Mouse (Mus musculus) CH12.LX (cell line): ENCODE results near the gene Prkcd. TPM values are rescaled to one million over a fixed set of nuclear protein-coding genes. Genes with fewer than 3 reads are reported as not detected.

Experiments
- DNase-seq: peaks from one replicate; pipeline ENCODE4 v3.0.0-alpha.2; 2013; ENCODE audit errors: extremely low read depth
- H3K27ac ChIP-seq: 2 replicates; pipeline ENCODE4 v1.5.1; 2012; ENCODE audit warnings: low read depth, mild to moderate bottlenecking, control low read depth, moderate library complexity; ENCODE audit not compliant: insufficient read depth
- H3K27me3 ChIP-seq: replicated peaks from 2 replicates; pipeline ENCODE3; 2012; ENCODE audit warnings: inconsistent platforms
- H3K36me3 ChIP-seq, 2 experiments: replicated peaks in 1 of 2; 2 replicates each; pipeline versions ENCODE3 to v1.6.1; 2012; ENCODE audit warnings: inconsistent platforms in 1 of 2, low read length in 1 of 2, mild to moderate bottlenecking in 1 of 2, mixed read lengths in 1 of 2, moderate library complexity in 1 of 2; ENCODE audit not compliant: control insufficient read depth in 1 of 2, insufficient read depth in 1 of 2
- H3K4me1 ChIP-seq, 2 experiments: 2 replicates each; pipeline ENCODE4 v1.6.1; 2012; ENCODE audit warnings: inconsistent platforms in 1 of 2, moderate library complexity in 1 of 2; ENCODE audit not compliant: insufficient read depth in 2 of 2, control insufficient read depth in 1 of 2
- H3K4me2 ChIP-seq: 2 replicates; pipeline ENCODE4 v1.6.1; 2012; ENCODE audit warnings: low read depth, mild to moderate bottlenecking, control low read depth; ENCODE audit not compliant: poor library complexity, insufficient read depth, severe bottlenecking
- H3K4me3 ChIP-seq, 3 experiments: fragments of 150-350 bp in 1 of 3; sonication (generic) in 1 of 3; replicated peaks in 1 of 3; 2 replicates each; pipeline versions ENCODE3 to v1.5.1; 2011 to 2012; ENCODE audit warnings: low read depth in 2 of 3, low read length in 2 of 3, mild to moderate bottlenecking in 2 of 3, moderate library complexity in 2 of 3, control low read depth in 1 of 3, improper control_type of control experiment in 1 of 3, inconsistent platforms in 1 of 3, mixed read lengths in 1 of 3; ENCODE audit not compliant: poor library complexity in 1 of 3
- H3K79me2 ChIP-seq: replicated peaks from 2 replicates; pipeline ENCODE4 v1.6.1; 2012; ENCODE audit warnings: mild to moderate bottlenecking, moderate library complexity; ENCODE audit not compliant: control insufficient read depth, poor library complexity, insufficient read depth, severe bottlenecking; ENCODE audit errors: extremely low read depth
- H3K9ac ChIP-seq: 2 replicates; pipeline ENCODE4 v1.6.1; 2012; ENCODE audit warnings: low read depth, mild to moderate bottlenecking, control low read depth, moderate library complexity; ENCODE audit not compliant: insufficient read depth
- H3K9me3 ChIP-seq: replicated peaks from 2 replicates; pipeline ENCODE3; 2012; ENCODE audit warnings: low read length, inconsistent platforms, mixed read lengths
- BHLHE40 ChIP-seq: IDR thresholded peaks from 2 replicates; pipeline ENCODE4 v1.6.1; 2011; ENCODE audit warnings: mild to moderate bottlenecking, low read depth, low read length, improper control_type of control experiment
- CTCF ChIP-seq, 2 experiments: IDR thresholded peaks in 1 of 2; conservative IDR thresholded peaks in 1 of 2; 2 replicates each; pipeline ENCODE4 v1.5.1; 2011 to 2012; ENCODE audit warnings: low read depth in 2 of 2, low read length in 2 of 2, improper control_type of control experiment in 1 of 2, inconsistent platforms in 1 of 2, mild to moderate bottlenecking in 1 of 2, moderate library complexity in 1 of 2
- E2F4 ChIP-seq: IDR thresholded peaks from 2 replicates; pipeline ENCODE4 v1.6.1; 2011; ENCODE audit warnings: low read depth, low read length, improper control_type of control experiment; ENCODE audit not compliant: insufficient replicate concordance
- ELF1 ChIP-seq: IDR thresholded peaks from 2 replicates; pipeline ENCODE4 v1.6.1; 2014; ENCODE audit warnings: low read depth, mild to moderate bottlenecking, inconsistent platforms, low read length, improper control_type of control experiment
- EP300 ChIP-seq: IDR thresholded peaks from 2 replicates; pipeline ENCODE4 v1.6.1; 2011; ENCODE audit warnings: low read length, improper control_type of control experiment
- ETS1 ChIP-seq: conservative IDR thresholded peaks from 2 replicates; pipeline ENCODE4 v1.6.1; 2012; ENCODE audit warnings: low read depth, mild to moderate bottlenecking, inconsistent platforms, low read length, improper control_type of control experiment, moderate library complexity
- HCFC1 ChIP-seq: IDR thresholded peaks from 2 replicates; pipeline ENCODE4 v1.6.1; 2012; ENCODE audit warnings: low read depth, mild to moderate bottlenecking, inconsistent platforms, low read length, improper control_type of control experiment
- IRF4 ChIP-seq: IDR thresholded peaks from 2 replicates; pipeline ENCODE4 v1.6.1; 2014; ENCODE audit warnings: low read depth, mild to moderate bottlenecking, inconsistent platforms, low read length, improper control_type of control experiment
- KAT2A ChIP-seq: IDR thresholded peaks from 2 replicates; pipeline ENCODE4 v1.6.1; 2012; ENCODE audit warnings: low read length, improper control_type of control experiment, inconsistent platforms; ENCODE audit not compliant: insufficient replicate concordance
- MEF2A ChIP-seq: IDR thresholded peaks from 2 replicates; pipeline ENCODE4 v1.6.1; 2014; ENCODE audit warnings: low read depth, mild to moderate bottlenecking, inconsistent platforms, low read length, improper control_type of control experiment, borderline replicate concordance
- NELFE ChIP-seq: IDR thresholded peaks from 2 replicates; pipeline ENCODE4 v1.6.1; 2011; ENCODE audit warnings: low read depth, low read length, improper control_type of control experiment
- NRF1 ChIP-seq: IDR thresholded peaks from 2 replicates; pipeline ENCODE4 v1.6.1; 2014; ENCODE audit warnings: low read depth, mild to moderate bottlenecking, inconsistent platforms, low read length, improper control_type of control experiment, moderate library complexity
- POLR2A ChIP-seq: IDR thresholded peaks from 2 replicates; pipeline ENCODE4 v1.6.1; 2011; ENCODE audit warnings: low read depth, mild to moderate bottlenecking, improper control_type of control experiment, low read length
- POLR2AphosphoS2 ChIP-seq: IDR thresholded peaks from 2 replicates; pipeline ENCODE4 v1.6.1; 2011; ENCODE audit warnings: low read depth, low read length, improper control_type of control experiment
- SIN3A ChIP-seq: IDR thresholded peaks from 2 replicates; pipeline ENCODE4 v1.6.1; 2012; ENCODE audit warnings: low read length, improper control_type of control experiment, inconsistent platforms
- TBP ChIP-seq: conservative IDR thresholded peaks from 2 replicates; pipeline ENCODE4 v1.6.1; 2011; ENCODE audit warnings: low read depth, low read length, improper control_type of control experiment
- TCF12 ChIP-seq: IDR thresholded peaks from 2 replicates; pipeline ENCODE4 v1.6.1; 2014; ENCODE audit warnings: low read depth, mild to moderate bottlenecking, inconsistent platforms, low read length, improper control_type of control experiment
- USF2 ChIP-seq: conservative IDR thresholded peaks from 2 replicates; pipeline ENCODE4 v1.6.1; 2011; ENCODE audit warnings: low read depth, low read length, improper control_type of control experiment
- ZNF384 ChIP-seq: IDR thresholded peaks from 2 replicates; pipeline ENCODE4 v1.6.1; 2012; ENCODE audit warnings: low read depth, low read length, improper control_type of control experiment, inconsistent platforms
- dilution Hi-C: fragments of 300-500 bp; cut with MboI; formaldehyde crosslinking; loops from 2 replicates; pipeline ENCODE4 v1.14.3; 2020; ENCODE audit warnings: low sequenced_read_pairs; ENCODE audit not compliant: extremely low pct_unique_long_range_greater_than_20kb, extremely low pct_ligation_motif_present
- in situ Hi-C: fragments of 300-500 bp; cut with MboI; formaldehyde crosslinking; loops from 3 replicates; pipeline ENCODE4 v1.14.3; 2019; ENCODE audit warnings: low sequenced_read_pairs, low pct_ligation_motif_present, low pct_unique_long_range_greater_than_20kb, mixed read lengths
- polyA plus RNA-seq: library from polyadenylated mRNA; unstranded; fragments of >175 nt; gene quantifications from 2 replicates; pipeline ENCODE4 v1.2.1, GENCODE M21; 2012; ENCODE audit warnings: low read depth; ENCODE audit not compliant: insufficient read length
- total RNA-seq, 2 experiments: library from RNA; depleted of rRNA; stranded (reverse); fragments of 300-350 nt in 1 of 2; fragments of >200 nt in 1 of 2; gene quantifications; 2 replicates each; pipeline ENCODE4 v1.2.3; 2012 to 2014

The Prkcd gene
- total and polyA plus RNA-seq, 3 experiments = 109 to 186 (median 122) TPM

- Histone ChIP-seq H3K4me2 (no peak overlapping the region), H3K27me3 (no peaks in the 10 kb centered on the region), H3K36me3 (no peaks in the 10 kb centered on the region), H3K27ac (peak overlapping the region; percentile 21; the same call in 1 of the 2 replicates), H3K79me2 (no peaks in the 10 kb centered on the region), H3K4me1 (peaks cover 15 to 59% of the 10 kb centered on the region in 2 experiments), H3K4me3 (no peak overlapping the region), H3K9me3 (no peaks in the 10 kb centered on the region), H3K9ac (no peak overlapping the region)
- in situ Hi-C loops = loop anchor here (10.0 kb wide), 1 partner anchor 271 kb away; no protein-coding TSS in a partner anchor
- DNase-seq = peak; percentile 58
- TF ChIP-seq MEF2A (peak; percentile 47; the same call in 1 of the 2 replicates), CTCF (conservative IDR thresholded peaks at IDR 0.05 in 1 of 2, IDR thresholded peaks at IDR 0.05 in 1 of 2; ENCODE audit: low read depth in 2 of 2, low read length in 2 of 2) (peak in 1 of 2 experiments; percentile 18; a peak in 1 of 4 replicates), TBP (no peak), SIN3A (no peak), E2F4 (no peak), IRF4 (peak; percentile 47; the same call in 1 of the 2 replicates), EP300 (peak; percentile 61; the same call in 1 of the 2 replicates), ETS1 (peak; percentile 67), BHLHE40 (peak; percentile 59), TCF12 (0 out of 2 replicates have a peak, but pooled peaks have one; percentile 25), KAT2A (0 out of 2 replicates have a peak, but pooled peaks have one; percentile 28)
- dilution Hi-C loops = no loop called here
These were observed 41.9 kb downstream of the Prkcd start for GRCm38 (mm10) chr14:30584077-30584476.

GRCm38 (mm10) chr14:30581238-30581637 lies 44.8 kb downstream of the Prkcd start:
- no peak overlapping the region for H3K4me3 ChIP-seq
- DNase-seq = no peak
- no peak for TF ChIP-seq TBP
- TF ChIP-seq ELF1 = no peak
- no peak for TF ChIP-seq NELFE
- TF ChIP-seq ETS1 = no peak
- TF ChIP-seq EP300 = no peak
- TF ChIP-seq NRF1 = no peak
- TF ChIP-seq CTCF (conservative IDR thresholded peaks at IDR 0.05 in 1 of 2, IDR thresholded peaks at IDR 0.05 in 1 of 2; ENCODE audit: low read depth in 2 of 2, low read length in 2 of 2) = no peak
- no peak for TF ChIP-seq TCF12
- TF ChIP-seq E2F4 = no peak
- no peak for TF ChIP-seq POLR2AphosphoS2
- no peak for TF ChIP-seq USF2
- no peak for TF ChIP-seq ZNF384
- TF ChIP-seq HCFC1 = no peak
- no peak for TF ChIP-seq POLR2A
- no peak for TF ChIP-seq KAT2A
- TF ChIP-seq, all 38 proteins: peak for 0
- Histone ChIP-seq H3K36me3 (peaks cover 0 to 9% of the 10 kb centered on the region in 2 experiments), H3K79me2 (no peaks in the 10 kb centered on the region), H3K27ac (no peak overlapping the region), H3K27me3 (no peaks in the 10 kb centered on the region), H3K4me2 (no peak overlapping the region), H3K9ac (no peak overlapping the region), H3K9me3 (no peaks in the 10 kb centered on the region), H3K4me1 (peaks cover 7 to 49% of the 10 kb centered on the region in 2 experiments)
- in situ Hi-C loops = loop anchor here (10.0 kb wide), 1 partner anchor 274 kb away; no protein-coding TSS in a partner anchor
- dilution Hi-C loops = no loop called here
